Mouse (Mus musculus): Measurements from ENCODE around the gene Oog3.

The Oog3 gene

DNA sequence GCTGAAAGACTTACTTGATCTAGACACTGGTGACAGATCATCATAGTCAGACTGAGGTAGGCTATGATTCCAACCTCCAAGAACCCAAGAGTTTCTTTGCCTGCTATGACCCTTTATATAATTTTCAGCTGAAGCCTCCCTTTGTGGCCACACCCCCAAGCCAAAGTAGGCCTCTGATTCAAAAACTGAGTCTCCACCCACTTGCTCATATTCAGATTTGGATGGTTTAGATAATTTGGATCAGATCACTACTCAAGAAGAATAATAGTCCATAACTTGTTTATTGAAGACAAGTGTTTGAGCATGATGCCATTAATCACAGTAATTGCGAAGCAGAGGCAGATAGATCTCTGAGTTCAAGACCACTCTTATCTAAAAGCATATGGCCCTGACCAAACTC lies at the start of gene Oog3:
Oog3 (minus strand) TSS at position 101 of the 400 bp plus-strand sequence.
- DNase-seq (ENCODE audit: low spot score), result no peak

GRCm38 (mm10) chr4:144190419-144190818 lies 28.0 kb upstream of the Oog3 start, which contains the start of gene Oog2:
Gene Oog2, plus strand, starts transcription at chr4:144190719.
- no peak for DNase-seq (ENCODE audit: low spot score)

All from retina, embryonic 14.5 days (tissue).